Mouse (Mus musculus): ENCODE measurements around the gene Slc31a1.

Gene Slc31a1

GRCm38 (mm10) chr4:62364299-62364698 is 3.8 kb downstream of the Slc31a1 start:
- no peak for DNase-seq

GRCm38 (mm10) chr4:62366291-62366690 is 5.8 kb downstream of the Slc31a1 start:
- DNase-seq, result no peak

- DNase-seq, result no peak
These were observed 7.1 kb downstream of the Slc31a1 start for GRCm38 (mm10) chr4:62367586-62367985.

- no peak for DNase-seq
These were observed 8.6 kb downstream of the Slc31a1 start for GRCm38 (mm10) chr4:62369091-62369490.

- no peak for DNase-seq
These were observed 11.9 kb downstream of the Slc31a1 start for GRCm38 (mm10) chr4:62372410-62372809.

GRCm38 (mm10) chr4:62372818-62373520 is 12.4 kb downstream of the Slc31a1 start:
- DNase-seq, result no peak

GRCm38 (mm10) chr4:62373668-62374067 is 13.1 kb downstream of the Slc31a1 start:
- no peak for DNase-seq

GRCm38 (mm10) chr4:62374342-62374741 is 13.8 kb downstream of the Slc31a1 start:
- no peak for DNase-seq

- no peak for DNase-seq
These were observed 15.6 kb downstream of the Slc31a1 start for GRCm38 (mm10) chr4:62376123-62376522.

GRCm38 (mm10) chr4:62379724-62380381 is 19.3 kb downstream of the Slc31a1 start:
- no peak for DNase-seq

GRCm38 (mm10) chr4:62383207-62383606 is 22.7 kb downstream of the Slc31a1 start:
- DNase-seq, result no peak

GRCm38 (mm10) chr4:62383752-62384151 is 23.2 kb downstream of the Slc31a1 start:
- DNase-seq, result no peak

GRCm38 (mm10) chr4:62384159-62384558 is 23.6 kb downstream of the Slc31a1 start:
- no peak for DNase-seq

GRCm38 (mm10) chr4:62385439-62385838 is 24.9 kb downstream of the Slc31a1 start:
- no peak for DNase-seq

- DNase-seq, result no peak
These were observed 29.3 kb downstream of the Slc31a1 start for GRCm38 (mm10) chr4:62389592-62390512.

GRCm38 (mm10) chr4:62391892-62392291 is 31.4 kb downstream of the Slc31a1 start:
- DNase-seq, result no peak

GRCm38 (mm10) chr4:62393459-62393858 is 32.9 kb downstream of the Slc31a1 start:
- no peak for DNase-seq

- DNase-seq, result no peak
These were observed 35.3 kb downstream of the Slc31a1 start for GRCm38 (mm10) chr4:62395806-62396205.

- DNase-seq, result no peak
These were observed 37.3 kb downstream of the Slc31a1 start for GRCm38 (mm10) chr4:62397616-62398365.

- DNase-seq, result no peak
These were observed 38.4 kb downstream of the Slc31a1 start for GRCm38 (mm10) chr4:62398956-62399355.

GRCm38 (mm10) chr4:62406133-62406532 is 45.6 kb downstream of the Slc31a1 start:
- no peak for DNase-seq

- peak; percentile 40 for DNase-seq
These were observed 47.4 kb downstream of the Slc31a1 start for GRCm38 (mm10) chr4:62407730-62408582.

All from cerebellum, adult 11-12 months (tissue).